Mouse (Mus musculus) embryo, embryonic 11 days (tissue): ENCODE data around the gene Eras.
"Not testable (repeated sequence)": the region's sequence is repeated elsewhere in the genome, so short reads cannot be mapped to it uniquely, and the experiment has no call there.

ENCODE experiments used
- DNase-seq: peaks from one replicate; pipeline ENCODE4 v3.0.0-alpha.2; 2015

Gene Eras

DNA sequence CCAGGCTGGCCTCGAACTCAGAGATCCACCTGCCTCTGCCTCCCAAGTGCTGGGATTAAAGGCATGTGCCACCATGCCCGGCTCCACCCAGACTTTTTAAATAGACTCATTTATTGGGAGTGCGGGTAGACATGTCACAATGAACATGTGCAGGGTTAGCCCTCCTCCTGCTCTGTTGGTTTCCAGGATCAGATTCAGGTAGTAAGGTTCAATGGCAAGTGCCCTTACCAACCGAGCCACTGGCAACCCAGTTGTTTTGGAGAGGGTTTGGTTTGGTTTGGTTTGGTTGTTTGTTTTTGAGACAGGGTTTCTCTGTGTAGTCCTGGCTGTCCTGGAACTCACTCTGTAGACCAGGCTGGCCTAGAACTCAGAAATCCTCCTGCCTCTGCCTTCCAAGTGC is 19.2 kb downstream of the Eras start, which contains the start of gene Gm10490:
Gm10490 (plus strand) TSS at position 301 of the 400 bp plus-strand sequence.
- DNase-seq, result not testable (repeated sequence)

DNA sequence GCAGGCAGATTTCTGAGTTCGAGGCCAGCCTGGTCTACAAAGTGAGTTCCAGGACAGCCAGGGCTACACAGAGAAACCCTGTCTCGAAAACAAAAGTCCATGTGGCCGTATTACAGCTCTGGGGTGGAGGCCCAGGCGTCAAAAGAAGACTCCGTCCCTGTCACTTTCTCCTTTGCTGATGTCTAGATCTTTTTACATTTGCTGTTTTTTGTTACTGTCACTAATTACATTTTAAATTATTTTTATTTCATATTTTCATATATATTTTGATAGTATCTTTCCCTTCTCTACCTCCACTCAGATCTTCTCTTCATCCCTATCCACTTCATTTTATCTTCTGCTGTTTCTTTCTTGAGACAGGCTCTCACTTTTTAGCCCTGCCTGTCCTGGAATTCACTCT is 20.7 kb downstream of the Eras start, which contains the start of gene Gm10491:
Gm10491 (minus strand) TSS at position 101 of the 400 bp plus-strand sequence.
- no peak for DNase-seq

DNA sequence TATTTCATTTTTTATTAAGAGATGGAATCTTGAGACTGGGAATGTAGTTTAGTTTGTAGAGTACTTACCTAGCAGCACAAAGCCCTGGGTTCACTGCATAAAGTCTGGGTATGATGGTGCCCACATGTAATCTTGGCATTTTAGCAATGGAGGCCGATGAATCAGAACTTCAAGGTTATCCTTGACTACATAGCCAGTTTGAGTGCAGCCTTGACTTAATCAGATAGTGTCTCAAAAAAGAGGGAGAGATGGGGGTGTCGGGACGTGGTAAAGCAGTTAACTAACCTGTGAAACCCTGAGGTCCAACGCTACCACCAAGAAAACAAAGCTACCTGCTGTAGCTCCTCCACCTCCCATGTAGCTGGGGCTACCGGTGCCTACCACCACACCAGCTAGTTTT is 24.0 kb downstream of the Eras start:
- DNase-seq, result no peak

DNA sequence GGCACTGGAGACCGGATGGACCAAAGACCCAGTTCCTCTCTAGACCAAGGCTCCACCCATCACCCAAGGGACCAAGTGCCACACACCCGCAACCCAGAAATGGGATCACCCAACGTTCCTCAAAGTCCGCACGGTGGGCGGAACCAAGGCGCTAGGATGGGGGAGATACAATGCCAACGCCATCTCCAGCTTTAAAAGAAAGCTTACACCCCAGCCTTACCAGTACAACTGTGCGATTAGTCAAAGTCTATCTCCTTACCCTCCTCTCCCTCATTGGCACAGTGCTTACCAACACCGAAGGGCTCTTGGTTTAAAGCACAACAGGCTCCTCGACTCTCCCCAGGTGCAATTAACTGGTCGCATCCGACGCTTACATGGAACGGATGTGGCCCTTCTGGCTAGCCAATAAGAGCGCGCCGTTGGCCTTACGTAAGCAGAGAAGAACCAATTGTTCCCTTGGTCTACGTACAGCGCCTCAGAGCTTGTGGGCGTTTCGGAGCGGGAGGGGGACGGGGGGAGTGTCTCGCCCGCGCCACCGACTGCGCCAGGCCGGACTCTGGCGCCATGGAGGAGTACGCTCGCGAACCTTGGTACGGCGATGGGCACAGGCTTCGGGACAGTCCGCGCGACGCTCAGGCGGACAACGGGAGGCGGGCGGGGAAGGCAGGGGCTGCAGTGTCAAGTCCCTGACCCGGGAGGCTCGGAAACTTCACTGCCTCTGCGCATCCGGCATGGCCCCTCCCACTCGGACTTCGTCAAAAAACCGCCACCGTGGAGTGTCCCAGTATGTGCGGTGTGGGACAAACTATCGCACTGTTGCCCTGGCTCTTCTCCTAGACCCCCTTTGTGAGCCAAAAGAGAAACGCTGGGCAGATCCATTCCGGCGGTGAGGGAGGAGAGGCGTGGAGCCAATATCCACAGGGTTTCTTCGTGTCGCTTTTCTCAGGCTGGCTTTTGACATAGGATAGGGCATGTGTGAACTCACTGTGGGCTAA is 29.2 kb downstream of the Eras start, which contains the start of the genes Pqbp1 and Timm17b:
Pqbp1 (minus strand) TSS at position 390 of the 995 bp plus-strand sequence.
Timm17b (plus strand) TSS at position 478 of the 995 bp plus-strand sequence.
- DNase-seq, result peak; percentile 94

DNA sequence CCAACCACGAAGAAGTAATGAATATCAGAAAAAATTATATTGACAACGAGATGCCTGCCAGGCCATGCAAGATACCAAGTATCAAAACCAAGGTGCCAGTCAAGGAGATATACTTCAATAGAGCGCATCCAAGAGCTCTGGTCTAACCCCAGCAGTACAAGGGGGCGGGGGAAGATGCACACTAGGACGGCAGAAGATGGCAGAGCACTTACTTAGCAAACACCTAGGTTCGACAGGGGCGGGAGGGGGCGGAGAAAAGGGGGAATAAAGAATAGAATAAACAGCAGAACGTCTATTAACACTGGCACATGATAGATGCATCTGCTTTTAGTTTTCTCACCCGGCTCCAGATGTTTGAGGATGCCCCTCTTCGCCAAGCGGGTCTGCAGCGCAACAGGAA is 30.2 kb downstream of the Eras start:
- no peak for DNase-seq

DNA sequence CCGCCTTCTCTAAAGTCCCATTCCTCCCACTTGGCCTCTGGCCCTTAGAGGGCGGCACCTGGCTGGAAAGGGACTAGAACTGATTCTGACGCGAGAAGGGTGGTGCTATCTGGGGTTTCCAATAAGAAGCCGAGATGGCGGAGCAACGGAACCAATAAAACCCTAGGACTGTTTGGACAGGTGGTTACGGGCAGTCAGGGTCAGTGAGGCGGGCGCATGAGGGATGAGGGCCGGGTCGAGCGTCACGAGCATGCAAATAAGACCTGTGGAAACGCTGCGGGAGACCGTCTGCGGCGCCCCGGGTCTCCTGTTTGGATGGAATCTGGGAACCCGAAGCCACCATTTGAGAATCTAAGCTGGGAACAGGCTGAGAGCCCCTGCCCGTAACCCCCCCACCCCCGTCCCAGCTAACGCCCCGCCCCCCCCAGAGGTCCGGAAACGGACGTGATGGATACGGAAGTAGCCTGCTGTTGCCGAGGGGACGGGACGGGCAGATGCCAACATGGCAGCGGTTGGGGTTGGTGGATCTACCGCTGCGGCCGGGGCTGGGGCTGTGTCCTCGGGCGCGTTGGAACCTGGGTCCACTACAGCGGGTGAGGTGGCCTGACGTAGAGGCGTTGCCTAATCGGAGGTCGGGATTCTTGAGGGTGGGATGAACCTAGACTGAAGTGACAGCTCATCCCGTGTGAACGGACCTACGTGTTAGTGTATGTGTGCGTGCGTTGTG is 44.4 kb downstream of the Eras start, which contains the start of gene Slc35a2:
Slc35a2 (plus strand) TSS at position 188 of the 727 bp plus-strand sequence.
- DNase-seq, result peak; percentile 88

DNA sequence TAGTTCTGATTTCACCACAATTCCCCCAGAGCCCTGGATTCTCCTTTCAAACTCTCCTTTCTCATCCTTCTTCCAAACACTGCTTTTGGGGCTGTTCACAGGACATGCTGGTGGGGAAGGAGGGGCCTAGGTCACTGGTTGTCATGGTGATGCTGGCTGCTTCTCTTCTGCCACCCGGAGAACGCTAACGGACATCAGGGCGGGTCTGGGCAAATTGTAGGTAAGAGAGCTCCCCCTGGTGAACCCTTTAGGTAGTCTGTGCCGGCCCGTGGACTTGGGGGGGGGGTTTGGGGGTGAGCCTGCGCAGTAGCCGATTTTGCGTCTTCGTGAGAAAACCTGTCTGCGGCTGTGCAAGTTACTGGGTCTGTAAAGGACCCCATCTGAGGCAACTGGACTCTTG is 48.6 kb downstream of the Eras start:
- DNase-seq, result peak; percentile 81

DNA sequence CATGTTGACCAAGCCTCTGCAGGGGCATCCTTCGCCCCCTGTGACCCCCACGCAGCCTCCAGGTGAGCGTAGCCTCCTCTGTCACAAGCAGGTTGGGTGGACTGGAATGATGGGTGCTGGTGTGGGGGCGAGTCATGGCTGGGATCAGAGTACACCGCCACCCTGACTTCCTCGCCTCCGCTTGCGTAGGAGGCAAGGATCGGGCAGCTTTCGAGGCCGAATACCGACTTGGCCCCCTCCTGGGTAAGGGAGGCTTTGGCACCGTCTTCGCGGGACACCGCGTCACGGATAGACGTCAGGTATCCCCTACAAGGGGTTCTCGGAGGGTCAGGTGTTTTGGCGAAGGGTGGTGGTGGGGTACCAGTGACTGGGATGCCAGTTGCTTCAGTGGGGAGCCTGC is 49.9 kb downstream of the Eras start:
- peak; percentile 5 for DNase-seq

DNA sequence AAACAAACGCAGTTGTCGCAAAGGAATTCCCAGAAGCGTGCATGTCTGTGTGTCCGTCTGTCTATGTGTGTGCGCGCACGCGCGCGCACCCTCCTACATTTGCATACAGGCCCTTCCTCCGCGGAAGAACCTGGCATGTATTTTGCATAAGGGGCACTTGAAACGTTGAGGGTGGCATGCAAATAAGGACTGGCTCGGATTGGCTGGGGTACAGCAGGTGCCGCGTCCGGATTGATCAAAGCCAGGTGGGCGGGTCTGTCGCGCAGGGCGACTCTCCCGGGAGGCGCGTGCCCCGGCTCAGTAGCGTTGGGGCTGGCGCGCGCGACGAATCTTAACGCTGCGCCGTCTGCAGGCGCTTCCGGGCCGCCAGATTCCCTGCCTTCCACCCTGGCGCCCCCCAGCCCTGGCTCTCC is 50.4 kb downstream of the Eras start, which contains the start of gene Pim2:
Pim2 (plus strand) TSS at position 256 of the 413 bp plus-strand sequence.
- peak; percentile 88 for DNase-seq
